Mouse (Mus musculus) heart, adult 2 months (tissue): ENCODE results near the gene Pfdn5. TPM values are rescaled to one million over a fixed set of nuclear protein-coding genes. Genes with fewer than 3 reads are reported as not detected.

Experiments
- DNase-seq, 2 experiments: peaks; one replicate each; pipeline ENCODE4 v3.0.0; 2021
- H3K27ac ChIP-seq: fragments of 200-600 bp; 2 replicates; pipeline ENCODE4 v1.8.1; 2022
- H3K27me3 ChIP-seq: fragments of 200-500 bp; 2 replicates; pipeline ENCODE4 v1.6.1; 2012; ENCODE audit warnings: mild to moderate bottlenecking, low read length, inconsistent platforms, mixed read lengths; ENCODE audit not compliant: control insufficient read depth, insufficient read depth
- H3K36me3 ChIP-seq: fragments of 200-500 bp; 2 replicates; pipeline ENCODE4 v1.6.1; 2012; ENCODE audit warnings: low read length, inconsistent platforms; ENCODE audit not compliant: control insufficient read depth, insufficient read depth
- H3K4me1 ChIP-seq: fragments of 200-500 bp; 2 replicates; pipeline ENCODE4 v1.6.1; 2011; ENCODE audit warnings: low read length; ENCODE audit not compliant: control insufficient read depth, insufficient read depth
- H3K4me3 ChIP-seq: fragments of 200-600 bp; 2 replicates; pipeline ENCODE4 v1.8.1; 2022
- H3K79me2 ChIP-seq: fragments of 200-500 bp; replicated peaks from 2 replicates; pipeline ENCODE4 v1.6.1; 2012; ENCODE audit warnings: mild to moderate bottlenecking, inconsistent platforms, low read length, moderate library complexity, mixed read lengths; ENCODE audit not compliant: control insufficient read depth, insufficient read depth
- H3K9ac ChIP-seq: fragments of 200-500 bp; 2 replicates; pipeline ENCODE4 v1.6.1; 2012; ENCODE audit warnings: low read depth, mild to moderate bottlenecking, control low read depth, inconsistent platforms, low read length, mixed read lengths
- CTCF ChIP-seq: fragments of 200-600 bp; IDR thresholded peaks from 2 replicates; pipeline ENCODE4 v1.8.1; 2022; ENCODE audit warnings: antibody characterized with exemption, mild to moderate bottlenecking, moderate library complexity
- EP300 ChIP-seq: fragments of 200-500 bp; IDR thresholded peaks from 2 replicates; pipeline ENCODE4 v1.6.1; 2011; ENCODE audit warnings: low read depth, low read length, control low read depth; ENCODE audit not compliant: insufficient read depth
- POLR2A ChIP-seq: fragments of 200-500 bp; IDR thresholded peaks from 2 replicates; pipeline ENCODE4 v1.6.1; 2011; ENCODE audit warnings: mild to moderate bottlenecking, low read depth, low read length, control low read depth; ENCODE audit not compliant: insufficient read depth
- WGBS: fragments of 180-500 bp; shearing (Covaris S2); methylation state at CpG from one replicate; pipeline ENCODE4 v1.1.7; 2018; 5-methylcytosine and 5-hydroxymethylcytosine counted together
- intact Hi-C: fragments of 180-260 bp; cut with DNase I; formaldehyde crosslinking; loops from one replicate; pipeline ENCODE4 v1.15.1; 2025
- polyA plus RNA-seq: library from polyadenylated mRNA; depleted of rRNA; stranded (reverse); fragments of >200 nt; gene quantifications from 2 replicates; pipeline ENCODE4 v1.2.3, GENCODE M21; 2012
- total RNA-seq, 2 experiments: library from RNA; stranded (reverse); gene quantifications; 2 replicates each; pipeline ENCODE4 v1.2.3; 2021

The Pfdn5 gene
- total and polyA plus RNA-seq, 3 experiments, result 82.0 to 351 (median 287) TPM

DNA sequence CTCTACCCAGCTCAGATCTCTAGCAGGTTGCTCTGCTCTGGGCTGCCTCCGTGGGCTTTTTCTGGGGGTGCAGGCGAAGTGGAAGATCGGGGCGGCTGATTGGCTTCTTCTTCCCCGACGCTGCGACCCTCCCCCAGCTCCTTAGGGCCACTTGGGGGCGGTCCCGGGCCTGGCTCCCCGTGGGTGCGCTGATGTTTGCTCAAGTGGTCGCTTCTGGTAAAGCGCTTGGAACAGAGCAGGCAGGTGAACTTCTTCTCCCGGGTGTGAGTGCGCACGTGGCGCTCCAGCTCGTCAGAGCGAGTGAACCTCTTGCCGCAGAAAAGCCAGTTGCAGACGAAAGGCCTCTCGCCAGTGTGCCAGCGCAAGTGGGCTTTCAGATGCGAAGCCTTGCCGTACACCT, 32.2 kb downstream of the Pfdn5 start:
- peaks cover 2% of the 10 kb centered on the region; the same call in 1 of the 2 replicates for H3K27me3 ChIP-seq

DNA sequence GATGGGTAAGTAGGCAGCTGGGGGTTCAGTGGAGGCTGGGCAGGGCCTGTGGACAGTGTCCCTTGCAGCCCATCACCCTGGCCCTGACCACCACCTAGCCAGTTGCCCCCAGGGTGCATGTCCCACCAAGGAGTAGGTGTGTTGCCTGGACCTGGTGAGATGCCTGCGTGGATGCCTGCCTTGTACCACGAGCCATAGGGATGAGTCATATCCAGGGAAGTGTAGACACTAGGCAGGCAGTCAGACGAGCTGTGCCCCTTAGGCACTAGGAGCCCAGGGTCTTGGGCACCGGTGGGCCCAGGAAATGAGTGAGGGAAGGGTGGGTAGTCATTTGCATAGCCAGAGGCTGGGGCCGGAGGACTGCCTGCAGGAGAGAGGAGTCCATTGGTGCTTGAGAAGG, 32.9 kb downstream of the Pfdn5 start:
- 37% methylated on average over 5 of the region's 5 CpGs for WGBS
- Histone ChIP-seq H3K27me3 (peaks cover 2% of the 10 kb centered on the region; the same call in 1 of the 2 replicates), H3K27ac (no peak overlapping the region), H3K36me3 (no peaks in the 10 kb centered on the region), H3K9ac (no peak overlapping the region), H3K4me3 (no peak overlapping the region), H3K4me1 (peaks cover 2% of the 10 kb centered on the region), H3K79me2 (no peaks in the 10 kb centered on the region)
- no peak for DNase-seq
- intact Hi-C loops, result no loop called here
- TF ChIP-seq EP300 (no peak), POLR2A (no peak), CTCF (no peak)

More for the DNA sequence above, 32.2 kb downstream of the Pfdn5 start:
- Histone ChIP-seq H3K27ac (no peak overlapping the region), H3K4me1 (peaks cover 2% of the 10 kb centered on the region), H3K4me3 (no peak overlapping the region), H3K79me2 (no peaks in the 10 kb centered on the region), H3K9ac (no peak overlapping the region), H3K36me3 (no peaks in the 10 kb centered on the region)
- no peak for DNase-seq
- WGBS, result 17% methylated on average over 25 of the region's 25 CpGs
- intact Hi-C loops, result no loop called here
- no peak for TF ChIP-seq CTCF
- TF ChIP-seq POLR2A, result no peak
- no peak for TF ChIP-seq EP300

DNA sequence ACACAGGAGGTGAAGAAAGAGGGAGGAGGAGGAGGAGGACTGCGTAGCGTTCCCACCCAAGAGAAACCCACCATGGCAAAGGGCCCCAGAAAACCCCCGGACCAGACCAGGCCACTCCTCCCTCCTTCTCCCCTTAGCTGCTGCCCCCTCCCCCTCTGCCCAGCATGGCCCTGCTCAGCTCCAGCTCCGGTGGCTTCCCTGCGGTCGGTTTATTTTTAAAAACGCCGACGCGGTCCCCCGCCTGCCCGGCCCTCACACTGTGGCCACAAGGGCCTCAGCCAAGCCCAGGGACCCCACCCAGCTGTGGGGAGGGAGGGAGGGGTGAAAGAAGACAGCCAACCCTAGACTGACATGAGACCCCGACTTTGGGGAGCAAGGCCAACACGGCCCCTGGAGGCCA, 36.7 kb downstream of the Pfdn5 start:
- Histone ChIP-seq H3K79me2 (no peaks in the 10 kb centered on the region), H3K36me3 (no peaks in the 10 kb centered on the region), H3K9ac (peak overlapping the region; percentile 22; the same call in 1 of the 2 replicates), H3K4me3 (no peak overlapping the region), H3K4me1 (no peaks in the 10 kb centered on the region), H3K27me3 (no peaks in the 10 kb centered on the region; the same call in none of the 2 replicates), H3K27ac (no peak overlapping the region)
- TF ChIP-seq CTCF (no peak), POLR2A (no peak), EP300 (no peak)
- intact Hi-C loops, result no loop called here
- 7% methylated on average over 14 of the region's 14 CpGs for WGBS
- no peak for DNase-seq

DNA sequence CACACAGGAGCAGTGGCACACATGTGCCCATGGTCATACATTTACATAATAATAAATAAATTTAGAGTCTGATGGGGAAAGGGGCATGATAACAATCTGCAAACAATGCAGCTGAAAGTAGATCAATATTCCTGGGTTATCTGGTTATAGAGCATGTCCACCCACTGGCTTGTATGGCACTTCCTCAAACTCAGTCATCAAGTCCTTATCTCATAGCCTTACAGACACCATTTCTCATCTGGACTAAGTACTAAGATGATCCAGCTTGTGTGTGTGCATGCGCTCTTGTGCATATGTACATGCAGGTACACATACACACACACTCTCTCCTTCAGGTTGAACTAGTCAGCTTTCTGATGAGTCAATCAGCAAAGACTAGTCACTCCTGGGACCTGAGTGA, 38.8 kb downstream of the Pfdn5 start:
- no peaks in the 10 kb centered on the region for H3K4me1 ChIP-seq

DNA sequence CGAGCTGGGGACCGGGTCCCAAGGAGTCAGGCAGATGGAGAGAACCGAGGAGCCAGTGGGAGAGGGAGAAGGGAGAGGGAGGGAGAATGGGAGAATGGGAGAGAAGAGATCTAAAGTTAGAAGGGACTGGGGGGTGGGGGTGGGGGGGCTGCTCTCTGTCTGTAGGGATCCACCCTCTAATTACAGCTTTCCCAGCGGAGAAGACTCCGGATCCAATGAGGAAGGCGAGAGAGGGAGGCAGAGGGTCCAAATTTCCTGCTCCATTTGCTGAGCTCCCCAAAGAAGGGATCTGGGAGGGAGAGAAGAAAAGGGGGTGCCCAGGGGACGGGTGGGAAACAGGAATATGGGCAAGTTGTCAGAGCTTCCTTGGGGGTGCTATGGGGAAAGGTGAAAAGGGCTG, 40.3 kb downstream of the Pfdn5 start:
- no peaks in the 10 kb centered on the region for H3K79me2 ChIP-seq
- no peak overlapping the region for H3K4me3 ChIP-seq
- no peaks in the 10 kb centered on the region for H3K36me3 ChIP-seq
- TF ChIP-seq CTCF (no peak), EP300 (no peak)
- H3K9ac ChIP-seq, result no peak overlapping the region
- no peak overlapping the region for H3K27ac ChIP-seq
- WGBS, result 23% methylated on average over 7 of the region's 7 CpGs
- H3K4me1 ChIP-seq, result no peaks in the 10 kb centered on the region
- intact Hi-C loops, result no loop called here
- DNase-seq, result no peak
- H3K27me3 ChIP-seq, result no peaks in the 10 kb centered on the region; the same call in none of the 2 replicates

More for the DNA sequence above, 38.8 kb downstream of the Pfdn5 start:
- no peak overlapping the region for H3K9ac ChIP-seq
- no peak overlapping the region for H3K27ac ChIP-seq
- TF ChIP-seq CTCF (no peak), POLR2A (no peak), EP300 (no peak)
- intact Hi-C loops, result no loop called here
- 90% methylated on average over 1 of the region's 1 CpGs for WGBS
- H3K27me3 ChIP-seq, result no peaks in the 10 kb centered on the region; the same call in none of the 2 replicates
- no peak overlapping the region for H3K4me3 ChIP-seq
- H3K36me3 ChIP-seq, result no peaks in the 10 kb centered on the region
- no peaks in the 10 kb centered on the region for H3K79me2 ChIP-seq
- no peak for DNase-seq

DNA sequence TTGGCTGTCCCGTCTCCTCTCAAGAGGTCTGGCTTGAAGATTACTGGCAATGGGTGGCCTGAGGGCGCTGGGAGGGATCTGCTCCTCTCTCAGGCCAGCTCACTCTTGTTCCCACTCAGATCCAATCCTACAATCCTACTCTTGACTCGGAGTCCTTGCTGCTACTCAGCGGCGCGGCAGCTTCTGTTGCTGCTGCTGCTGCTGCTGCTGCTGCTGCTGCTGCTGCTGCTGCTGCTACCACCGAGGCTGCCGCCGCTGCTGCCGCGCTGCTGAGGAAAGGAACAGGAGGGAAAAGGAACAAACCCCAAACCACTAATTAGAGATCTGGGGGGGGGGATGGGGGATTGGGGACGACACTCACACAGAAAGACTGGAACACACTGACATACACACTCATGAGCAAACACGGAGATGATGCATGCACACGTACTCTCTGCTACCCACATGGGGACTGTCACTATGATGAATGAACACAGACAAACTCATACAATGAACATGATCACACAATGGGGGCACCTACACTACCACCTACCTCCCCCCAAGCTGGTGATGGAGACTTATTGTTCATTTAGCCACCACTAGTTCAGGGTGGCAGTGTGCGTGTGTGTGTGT, 40.9 kb downstream of the Pfdn5 start, which contains the start of gene Sp7:
TSS of gene Sp7 (minus strand) at position 450 of the 612 bp plus-strand sequence.
- no peaks in the 10 kb centered on the region for H3K79me2 ChIP-seq
- H3K4me1 ChIP-seq, result no peaks in the 10 kb centered on the region
- H3K36me3 ChIP-seq, result no peaks in the 10 kb centered on the region
- TF ChIP-seq POLR2A, result no peak
- TF ChIP-seq EP300, result no peak
- TF ChIP-seq CTCF, result no peak
- no peak within 1 kb of the TSS for H3K9ac ChIP-seq
- H3K4me3 ChIP-seq, result no peak within 1 kb of the TSS
- no peak for DNase-seq
- H3K27me3 ChIP-seq, result no peaks in the 10 kb centered on the region; the same call in none of the 2 replicates
- H3K27ac ChIP-seq, result no peak within 1 kb of the TSS
- intact Hi-C loops, result no loop called here
- WGBS, result 7% methylated on average over 15 of the region's 15 CpGs
